Mouse (Mus musculus): Measurements from ENCODE around the gene Nat14. TPM values are rescaled to one million over a fixed set of nuclear protein-coding genes. Genes with fewer than 3 reads are reported as not detected.

Gene Nat14
- polyA plus RNA-seq, 1 experiment from 2014 or later, result 15.1 TPM

GRCm38 (mm10) chr7:4934160-4934914 is 12.5 kb downstream of the Nat14 start:
- ATAC-seq (ENCODE audit: low FRiP score, low read depth), result no peak
- Histone ChIP-seq H3K27me3 (no peaks in the 10 kb centered on the region), H3K4me2 (replicated peaks) (no peak overlapping the region), H3K27ac (replicated peaks) (no peak overlapping the region), H3K4me3 (no peak overlapping the region), H3K4me1 (no peaks in the 10 kb centered on the region), H3K36me3 (no peaks in the 10 kb centered on the region), H3K9ac (replicated peaks) (no peak overlapping the region), H3K9me3 (no peaks in the 10 kb centered on the region)
- 81% methylated on average over 4 of the region's 4 CpGs for WGBS

DNA sequence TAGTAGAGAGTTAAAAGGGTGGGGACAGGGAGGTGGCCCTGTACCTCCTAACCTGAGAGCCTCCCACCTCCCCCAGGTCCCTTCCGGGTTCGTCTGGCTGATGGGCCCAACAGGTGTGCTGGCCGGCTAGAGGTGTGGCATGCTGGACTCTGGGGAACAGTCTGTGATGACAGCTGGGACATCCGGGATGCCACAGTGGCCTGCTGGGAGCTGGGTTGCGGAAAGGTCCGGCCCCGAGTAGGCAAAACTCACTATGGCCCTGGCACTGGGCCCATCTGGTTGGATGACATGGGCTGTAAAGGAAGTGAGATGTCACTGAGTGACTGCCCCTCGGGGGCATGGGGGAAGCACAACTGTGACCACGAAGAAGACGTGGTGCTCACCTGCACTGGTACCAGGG is 15.0 kb downstream of the Nat14 start:
- Histone ChIP-seq H3K9me3 (no peaks in the 10 kb centered on the region), H3K4me3 (no peak overlapping the region), H3K4me1 (no peaks in the 10 kb centered on the region), H3K27me3 (no peaks in the 10 kb centered on the region), H3K27ac (replicated peaks) (no peak overlapping the region), H3K9ac (replicated peaks) (no peak overlapping the region), H3K4me2 (replicated peaks) (no peak overlapping the region), H3K36me3 (no peaks in the 10 kb centered on the region)
- WGBS, result 82% methylated on average over 10 of the region's 10 CpGs
- ATAC-seq (ENCODE audit: low FRiP score, low read depth), result no peak

GRCm38 (mm10) chr7:4937392-4937791 is 15.6 kb downstream of the Nat14 start:
- H3K36me3 ChIP-seq, result no peaks in the 10 kb centered on the region
- H3K27me3 ChIP-seq, result no peaks in the 10 kb centered on the region
- no peak for ATAC-seq (ENCODE audit: low FRiP score, low read depth)
- no peak overlapping the region for H3K27ac ChIP-seq (replicated peaks)
- no peaks in the 10 kb centered on the region for H3K9me3 ChIP-seq
- H3K4me3 ChIP-seq, result no peak overlapping the region
- no peaks in the 10 kb centered on the region for H3K4me1 ChIP-seq
- H3K4me2 ChIP-seq (replicated peaks), result no peak overlapping the region
- H3K9ac ChIP-seq (replicated peaks), result no peak overlapping the region
- 77% methylated on average over 11 of the region's 11 CpGs for whole genome bisulfite sequencing

- no peaks in the 10 kb centered on the region for H3K4me1 ChIP-seq
- H3K27me3 ChIP-seq, result no peaks in the 10 kb centered on the region
- H3K9ac ChIP-seq (replicated peaks), result no peak overlapping the region
- WGBS, result 40% methylated on average over 2 of the region's 2 CpGs
- H3K4me2 ChIP-seq (replicated peaks), result no peak overlapping the region
- no peaks in the 10 kb centered on the region for H3K9me3 ChIP-seq
- H3K36me3 ChIP-seq, result no peaks in the 10 kb centered on the region
- H3K4me3 ChIP-seq, result no peak overlapping the region
- ATAC-seq (ENCODE audit: low FRiP score, low read depth), result no peak
- no peak overlapping the region for H3K27ac ChIP-seq (replicated peaks)
Measured at GRCm38 (mm10) chr7:4938456-4938855, 16.6 kb downstream of the Nat14 start.

GRCm38 (mm10) chr7:4940068-4940479 is 18.2 kb downstream of the Nat14 start:
- ATAC-seq (ENCODE audit: low FRiP score, low read depth), result peak; percentile 51
- H3K4me2 ChIP-seq (replicated peaks), result no peak overlapping the region
- WGBS, result 22% methylated on average over 9 of the region's 9 CpGs
- no peak overlapping the region for H3K9ac ChIP-seq (replicated peaks)
- H3K4me3 ChIP-seq, result no peak overlapping the region
- H3K4me1 ChIP-seq, result no peaks in the 10 kb centered on the region
- no peaks in the 10 kb centered on the region for H3K27me3 ChIP-seq
- H3K9me3 ChIP-seq, result no peaks in the 10 kb centered on the region
- no peak overlapping the region for H3K27ac ChIP-seq (replicated peaks)
- no peaks in the 10 kb centered on the region for H3K36me3 ChIP-seq

DNA sequence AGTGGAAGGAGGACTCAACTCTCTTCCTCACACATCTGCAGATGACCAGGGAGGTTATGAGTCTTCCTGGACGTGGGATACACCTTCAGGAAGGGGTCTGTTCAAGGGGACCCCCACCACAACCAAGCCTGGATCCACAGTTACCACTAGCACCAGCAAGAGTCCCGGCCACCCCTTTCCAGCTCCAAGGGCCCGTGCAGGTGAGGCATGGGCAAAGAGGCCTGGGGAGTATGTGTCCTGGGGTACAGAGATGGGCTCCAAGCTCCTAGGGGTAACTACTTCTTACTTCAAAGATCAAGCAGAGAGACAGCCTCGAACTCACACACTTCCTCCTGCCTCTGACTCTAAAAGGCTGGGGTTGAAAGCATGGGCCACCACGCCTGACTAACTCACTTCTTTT is 20.8 kb downstream of the Nat14 start:
- H3K27ac ChIP-seq (replicated peaks), result no peak overlapping the region
- H3K4me1 ChIP-seq, result no peaks in the 10 kb centered on the region

DNA sequence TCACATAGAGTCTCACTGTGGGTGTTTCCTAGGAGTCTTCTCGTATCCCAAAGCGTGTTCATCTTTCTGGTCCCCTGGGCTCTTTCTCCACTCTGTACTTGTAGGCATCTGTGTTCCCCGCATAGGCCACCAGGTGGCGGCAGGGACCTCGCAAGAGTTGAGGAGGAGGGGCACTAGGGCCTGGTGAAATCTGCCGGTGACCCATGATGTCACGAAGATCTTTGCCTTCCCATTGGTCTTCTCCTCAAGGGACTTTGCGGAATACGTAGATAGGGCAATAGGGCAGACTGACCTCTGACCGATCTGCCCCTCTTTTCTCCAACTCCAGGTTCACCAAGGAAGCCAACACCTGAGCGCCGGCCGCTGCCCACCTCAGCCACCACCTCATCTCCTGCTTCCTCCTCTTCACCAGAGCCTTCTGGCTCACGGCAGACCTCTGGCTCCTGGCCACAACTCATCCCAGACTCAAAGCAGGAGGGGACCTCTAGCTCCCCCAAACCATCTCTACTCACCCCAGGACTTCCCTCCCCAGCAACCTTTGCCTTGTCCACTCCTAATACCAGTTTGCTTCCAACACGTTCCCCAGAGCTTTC is 21.5 kb downstream of the Nat14 start:
- Histone ChIP-seq H3K4me3 (peak overlapping the region; percentile 27), H3K36me3 (no peaks in the 10 kb centered on the region), H3K9ac (replicated peaks) (no peak overlapping the region), H3K4me2 (replicated peaks) (peak overlapping the region; percentile 42), H3K9me3 (no peaks in the 10 kb centered on the region), H3K27ac (replicated peaks) (no peak overlapping the region), H3K4me1 (no peaks in the 10 kb centered on the region), H3K27me3 (no peaks in the 10 kb centered on the region)
- WGBS, result 19% methylated on average over 15 of the region's 15 CpGs
- ATAC-seq (ENCODE audit: low FRiP score, low read depth), result peak; percentile 46

More for the DNA sequence above, 20.8 kb downstream of the Nat14 start:
- H3K27me3 ChIP-seq, result no peaks in the 10 kb centered on the region
- no peak for ATAC-seq (ENCODE audit: low FRiP score, low read depth)
- H3K4me3 ChIP-seq, result no peak overlapping the region
- no peaks in the 10 kb centered on the region for H3K36me3 ChIP-seq
- no peak overlapping the region for H3K9ac ChIP-seq (replicated peaks)
- H3K9me3 ChIP-seq, result no peaks in the 10 kb centered on the region
- WGBS, result 54% methylated on average over 5 of the region's 5 CpGs
- H3K4me2 ChIP-seq (replicated peaks), result no peak overlapping the region

GRCm38 (mm10) chr7:4947855-4948254 is 26.0 kb downstream of the Nat14 start:
- Histone ChIP-seq H3K27ac (replicated peaks) (no peak overlapping the region), H3K36me3 (no peaks in the 10 kb centered on the region), H3K9me3 (no peaks in the 10 kb centered on the region), H3K4me1 (no peaks in the 10 kb centered on the region), H3K9ac (replicated peaks) (no peak overlapping the region), H3K4me3 (no peak overlapping the region), H3K27me3 (no peaks in the 10 kb centered on the region), H3K4me2 (replicated peaks) (no peak overlapping the region)
- WGBS, result 45% methylated on average over 2 of the region's 2 CpGs
- no peak for ATAC-seq (ENCODE audit: low FRiP score, low read depth)

- no peaks in the 10 kb centered on the region for H3K36me3 ChIP-seq
- H3K9me3 ChIP-seq, result no peaks in the 10 kb centered on the region
- H3K27me3 ChIP-seq, result no peaks in the 10 kb centered on the region
- no peak overlapping the region for H3K9ac ChIP-seq (replicated peaks)
- 85% methylated on average over 6 of the region's 6 CpGs for WGBS
- no peaks in the 10 kb centered on the region for H3K4me1 ChIP-seq
- H3K4me3 ChIP-seq, result no peak overlapping the region
- H3K4me2 ChIP-seq (replicated peaks), result no peak overlapping the region
- no peak for ATAC-seq (ENCODE audit: low FRiP score, low read depth)
- no peak overlapping the region for H3K27ac ChIP-seq (replicated peaks)
Measured at GRCm38 (mm10) chr7:4948386-4948785, 26.6 kb downstream of the Nat14 start.

- no peak for ATAC-seq (ENCODE audit: low FRiP score, low read depth)
- H3K27ac ChIP-seq (replicated peaks), result no peak overlapping the region
- H3K9ac ChIP-seq (replicated peaks), result no peak overlapping the region
- H3K27me3 ChIP-seq, result no peaks in the 10 kb centered on the region
- H3K4me2 ChIP-seq (replicated peaks), result no peak overlapping the region
- H3K4me3 ChIP-seq, result no peak overlapping the region
- 91% methylated on average over 19 of the region's 19 CpGs for WGBS
- no peaks in the 10 kb centered on the region for H3K36me3 ChIP-seq
- H3K9me3 ChIP-seq, result no peaks in the 10 kb centered on the region
- H3K4me1 ChIP-seq, result no peaks in the 10 kb centered on the region
Measured at GRCm38 (mm10) chr7:4950561-4951342, 28.9 kb downstream of the Nat14 start.

DNA sequence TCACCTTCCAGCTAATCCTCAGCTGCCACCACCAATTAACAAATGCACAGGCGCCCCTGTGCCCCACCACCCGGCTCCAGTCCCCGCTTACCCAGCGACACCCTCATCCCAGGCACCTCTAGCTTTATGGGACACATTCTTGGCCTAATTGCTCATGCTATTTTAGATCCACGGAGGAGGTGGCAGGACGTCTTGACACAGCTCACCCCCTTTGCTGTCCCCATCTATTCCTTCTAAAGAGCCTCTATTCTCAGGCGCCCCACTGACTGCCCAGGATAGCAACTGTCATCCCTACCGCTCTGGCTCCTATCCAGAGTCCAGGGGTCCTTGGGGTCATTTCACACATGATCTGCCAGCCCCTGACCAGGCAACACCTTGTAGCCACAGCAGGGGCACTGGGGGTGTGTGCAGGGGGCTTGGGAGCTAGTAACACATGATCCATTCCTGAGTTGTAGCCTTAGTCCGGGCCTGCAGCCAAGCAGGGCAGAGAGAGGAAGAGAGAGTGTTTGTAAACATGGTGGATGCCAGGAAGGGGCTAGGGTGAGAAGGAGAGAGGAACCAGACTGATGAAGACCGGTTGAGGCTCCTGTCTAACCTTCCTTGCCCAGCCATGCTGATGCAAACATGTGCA is 32.1 kb downstream of the Nat14 start:
- no peaks in the 10 kb centered on the region for H3K36me3 ChIP-seq
- no peak overlapping the region for H3K4me2 ChIP-seq (replicated peaks)
- H3K27ac ChIP-seq (replicated peaks), result no peak overlapping the region
- whole genome bisulfite sequencing, result 39% methylated on average over 10 of the region's 10 CpGs
- no peak overlapping the region for H3K4me3 ChIP-seq
- no peaks in the 10 kb centered on the region for H3K4me1 ChIP-seq
- no peaks in the 10 kb centered on the region for H3K9me3 ChIP-seq
- no peak for ATAC-seq (ENCODE audit: low FRiP score, low read depth)
- no peak overlapping the region for H3K9ac ChIP-seq (replicated peaks)
- no peaks in the 10 kb centered on the region for H3K27me3 ChIP-seq

- no peaks in the 10 kb centered on the region for H3K4me1 ChIP-seq
- H3K9me3 ChIP-seq, result no peaks in the 10 kb centered on the region
- no peak overlapping the region for H3K9ac ChIP-seq (replicated peaks)
- no peak overlapping the region for H3K27ac ChIP-seq (replicated peaks)
- no peaks in the 10 kb centered on the region for H3K27me3 ChIP-seq
- 87% methylated on average over 10 of the region's 10 CpGs for WGBS
- no peak overlapping the region for H3K4me3 ChIP-seq
- H3K4me2 ChIP-seq (replicated peaks), result no peak overlapping the region
- no peak for ATAC-seq (ENCODE audit: low FRiP score, low read depth)
- no peaks in the 10 kb centered on the region for H3K36me3 ChIP-seq
Measured at GRCm38 (mm10) chr7:4957361-4957760, 35.5 kb downstream of the Nat14 start.

Data from midbrain, embryonic 12.5 days (tissue).